Mouse (Mus musculus) ES-Bruce4 (cell line): ENCODE data around the gene Atp8a2.

Source experiments
- CTCF ChIP-seq: IDR thresholded peaks from one replicate; pipeline ENCODE4 v1.8.1; 2011; ENCODE audit warnings: low read depth, low read length
- POLR2A ChIP-seq: IDR thresholded peaks from one replicate; pipeline ENCODE4 v1.8.1; 2011; ENCODE audit warnings: low read length; ENCODE audit not compliant: insufficient read depth

- TF ChIP-seq CTCF (peak; percentile 35), POLR2A (no peak)
These were observed 208.1 kb downstream of the Atp8a2 start for GRCm38 (mm10) chr14:59988860-59989259.
